8 mouse cellular contexts compared by ENCODE assay signal in genomic region chr5:140798158-140798557, GRCm38 (mm10). TPM values are rescaled to one million over a fixed set of nuclear protein-coding genes. Genes with fewer than 3 reads are reported as not detected.
A peak's percentile ranks its signal among the peaks of the same experiment; 100 is the strongest.
DNase-seq lines count a peak whose midpoint lies in the region; ATAC-seq and TF ChIP-seq lines count a peak whose summit lies in the region.

No protein-coding gene starts in this region.

- no peaks in the 10 kb centered on the region for H3K9me3 ChIP-seq in heart, embryonic 14.5 days (ENCODE audit: control insufficient read depth, low read length)
- no peaks in the 10 kb centered on the region for H3K9me3 ChIP-seq in limb, embryonic 15.5 days

- peak; percentile 48; the same call in 1 of the 2 replicates for ATAC-seq in frontal cortex, adult (ENCODE audit: low TSS enrichment)
- no peak for ATAC-seq in heart, embryonic 14.5 days (ENCODE audit: insufficient number of reproducible peaks, insufficient read depth, low FRiP score, low read depth)
- no peak for ATAC-seq in limb, embryonic 15.5 days (ENCODE audit: insufficient number of reproducible peaks, low FRiP score, low TSS enrichment, low read depth)

- peak overlapping the region in 1 of 2 experiments; percentile 7; a peak in 2 of 4 replicates for H3K4me3 ChIP-seq in heart, embryonic 14.5 days (ENCODE audit: control insufficient read depth in 1 of 2, insufficient read depth in 1 of 2, low read depth in 1 of 2, low read length in 2 of 2)
- H3K4me3 ChIP-seq in limb, embryonic 15.5 days: no peak overlapping the region

- no peak for TF ChIP-seq POLR2A in brain, embryonic 14.5 days (IDR thresholded peaks at IDR 0.05; ENCODE audit: borderline replicate concordance, extremely low read depth, insufficient read depth, insufficient read length, poor library complexity, severe bottlenecking)

- H3K9ac ChIP-seq in heart, embryonic 14.5 days (ENCODE audit: low read length): peak overlapping the region; percentile 57
- no peak overlapping the region for H3K9ac ChIP-seq in limb, embryonic 15.5 days

- H3K27me3 ChIP-seq in heart, embryonic 14.5 days (ENCODE audit: control insufficient read depth, insufficient read depth, low read length): no peaks in the 10 kb centered on the region
- no peaks in the 10 kb centered on the region for H3K27me3 ChIP-seq in limb, embryonic 15.5 days

- no peak for TF ChIP-seq CTCF in brain, embryonic 14.5 days (IDR thresholded peaks at IDR 0.05; ENCODE audit: borderline replicate concordance, extremely low read depth, insufficient read depth, insufficient read length)

- peak overlapping the region; percentile 50 to 86 for H3K27ac ChIP-seq in heart, embryonic 14.5 days (replicated peaks in 1 of 2; ENCODE audit: control insufficient read depth in 1 of 2, insufficient read depth in 1 of 2, low read depth in 2 of 2, low read length in 2 of 2)
- H3K27ac ChIP-seq in limb, embryonic 15.5 days: peak overlapping the region; percentile 83

- H3K4me2 ChIP-seq in heart, embryonic 14.5 days (ENCODE audit: low read length): peak overlapping the region; percentile 59
- 0 out of 2 replicates have a peak overlapping the region, but pooled peaks have one; percentile 17 for H3K4me2 ChIP-seq in limb, embryonic 15.5 days

- no peaks in the 10 kb centered on the region for H3K36me3 ChIP-seq in heart, embryonic 14.5 days (ENCODE audit: control insufficient read depth, insufficient read depth, low read length)
- H3K36me3 ChIP-seq in limb, embryonic 15.5 days: no peaks in the 10 kb centered on the region

- H3K4me1 ChIP-seq in heart, embryonic 14.5 days (ENCODE audit: control insufficient read depth in 2 of 2, insufficient read depth in 2 of 2, low read length in 2 of 2): peaks cover 34 to 70% of the 10 kb centered on the region in 2 experiments
- H3K4me1 ChIP-seq in limb, embryonic 15.5 days: peaks cover 40% of the 10 kb centered on the region

- no peak for DNase-seq in frontal cortex, adult 2 months (ENCODE audit: extremely low spot score in 1 of 2, low spot score in 1 of 2)
- peak; percentile 46 for DNase-seq in brain, embryonic 14.5 days (ENCODE audit: low read depth)
- no peak for DNase-seq in layer of hippocampus, adult 9-11 months
- no peak for DNase-seq in cerebellum, postnatal 36 days
- no peak for DNase-seq in layer of hippocampus, adult 8-10 months (ENCODE audit: low spot score in 2 of 2)

- 26% methylated on average over 7 of the region's 7 CpGs for WGBS in heart, embryonic 14.5 days
- WGBS in limb, embryonic 15.5 days: 57% methylated on average over 7 of the region's 7 CpGs

RNA-seq across cellular contexts. Expression of gene Gna12, which starts 32.1 kb away (rescaled TPM):
- 78.0 TPM in 2 replicates for polyA plus RNA-seq in frontal cortex, adult 2 months (2012; rRNA removed)
- 96.8 and 122 TPM in 2 replicates for polyA plus RNA-seq in brain, embryonic 14.5 days (2012; rRNA removed)
- 46.4 and 53.8 TPM in 2 replicates for polyA plus RNA-seq in heart, embryonic 14.5 days (2014; fragmentation: Nextera tagmentation; extraction: Ambion mirVana)
- 19.1 and 24.3 TPM in 2 replicates for polyA plus RNA-seq in limb, embryonic 15.5 days (2015; fragmentation: Nextera tagmentation; extraction: Ambion mirVana)
- 100 to 1,000 TPM in 1 of 4 experiments, 10 to 100 TPM in 3; 84.5 to 102 (median 90.0) TPM for total RNA-seq in layer of hippocampus, adult 8-10 months (2022)
